Mouse (Mus musculus) layer of hippocampus, postnatal 36 days (tissue): ENCODE data around the gene Pim1. TPM values are rescaled to one million over a fixed set of nuclear protein-coding genes. Genes with fewer than 3 reads are reported as not detected.
A peak's percentile ranks its signal among the peaks of the same experiment; 100 is the strongest.

Source experiments
- DNase-seq, 2 experiments: peaks; one replicate each; pipeline ENCODE4 v3.0.0; 2022
- total RNA-seq, 2 experiments: library from RNA; stranded (reverse); gene quantifications; 2 replicates each; pipeline ENCODE4 v1.2.3; 2021

Pim1 gene
- total RNA-seq, 2 experiments from 2014 or later = 3.7 to 5.9 TPM

DNA sequence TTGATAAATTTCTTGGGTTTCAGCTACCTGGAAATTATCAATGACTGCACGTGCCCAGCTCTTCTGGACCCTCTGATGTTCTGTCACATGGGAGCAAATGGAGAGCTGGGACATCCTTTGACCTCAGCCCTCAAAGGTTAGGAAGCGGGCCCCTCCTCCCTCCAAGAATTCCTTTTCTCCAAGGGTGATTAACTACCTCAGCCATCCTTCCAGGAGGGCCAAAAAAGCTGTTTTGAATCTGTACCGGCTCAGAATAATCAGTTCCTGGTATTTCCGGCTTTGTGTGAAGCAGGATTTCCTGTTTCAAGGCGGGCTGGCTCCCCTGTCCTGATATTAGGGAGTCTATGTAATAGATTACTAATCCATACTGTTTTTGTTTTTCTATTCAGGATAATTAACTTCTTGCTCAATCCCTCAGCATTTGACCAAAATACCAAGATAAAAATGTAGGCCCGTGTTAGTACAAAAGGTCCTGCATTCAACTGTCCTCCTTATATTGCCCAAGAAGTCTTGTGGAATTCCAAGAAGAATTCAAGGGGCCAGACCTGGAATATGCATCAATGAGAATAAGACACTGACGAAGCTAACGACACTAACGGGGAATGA is 25.0 kb upstream of the Pim1 start:
- DNase-seq = no peak

DNA sequence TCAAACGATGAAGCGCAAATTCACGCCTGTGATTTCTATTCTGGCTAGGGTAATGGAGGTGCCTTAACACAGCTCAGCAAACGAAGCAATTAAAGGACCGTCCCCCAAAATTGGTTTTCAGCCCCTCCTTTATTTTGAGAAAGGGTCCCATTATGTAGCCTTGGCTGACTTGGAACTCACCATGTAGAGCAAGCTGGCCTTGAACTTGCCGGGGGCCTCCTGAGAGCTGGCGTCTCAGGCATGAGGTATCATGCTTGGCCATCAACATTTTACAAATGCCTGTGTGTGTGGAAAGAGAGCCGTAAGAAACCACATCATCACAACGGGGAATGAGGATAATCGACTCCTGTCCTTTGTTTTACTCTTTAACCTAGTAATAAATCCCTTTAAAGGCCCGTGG is 23.5 kb upstream of the Pim1 start:
- no peak for DNase-seq

DNA sequence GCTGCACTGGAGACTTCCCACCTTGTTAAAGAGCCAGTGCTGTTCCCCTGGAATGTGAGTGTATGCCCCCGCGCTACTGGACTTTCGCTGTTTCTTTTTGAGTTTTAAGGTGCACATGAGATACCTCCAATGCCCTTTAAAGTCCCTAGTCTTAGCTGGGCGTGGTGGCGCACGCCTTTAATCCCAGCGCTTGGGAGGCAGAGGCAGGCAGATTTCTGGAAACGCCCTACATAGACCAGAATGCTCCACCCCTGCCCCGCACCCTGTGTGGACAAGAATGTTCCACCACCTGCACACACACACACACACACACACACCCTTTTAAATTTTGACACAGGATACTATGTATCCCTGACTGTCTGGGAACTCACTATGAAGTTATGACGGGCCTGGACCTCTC is 17.1 kb upstream of the Pim1 start:
- no peak for DNase-seq

DNA sequence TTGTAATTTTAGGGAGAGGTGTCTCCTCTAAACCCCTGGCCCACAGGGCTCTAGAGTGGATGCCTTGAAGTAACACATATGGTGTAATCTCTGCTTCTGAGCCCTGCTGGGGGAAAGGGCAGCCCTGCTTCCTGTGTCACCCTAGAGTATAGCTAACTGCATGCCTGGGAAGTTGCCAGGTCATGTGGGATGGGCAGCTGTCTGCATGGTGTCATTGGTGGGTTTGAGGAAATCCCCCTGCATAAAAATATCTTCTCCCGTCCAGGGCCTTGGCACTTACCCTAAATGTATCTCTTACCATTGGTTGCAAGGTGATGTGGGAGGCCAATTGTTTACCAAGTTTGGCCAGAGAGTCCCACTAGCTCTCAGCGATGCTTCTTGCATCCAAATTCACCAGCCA is 16.5 kb upstream of the Pim1 start:
- DNase-seq = no peak

DNA sequence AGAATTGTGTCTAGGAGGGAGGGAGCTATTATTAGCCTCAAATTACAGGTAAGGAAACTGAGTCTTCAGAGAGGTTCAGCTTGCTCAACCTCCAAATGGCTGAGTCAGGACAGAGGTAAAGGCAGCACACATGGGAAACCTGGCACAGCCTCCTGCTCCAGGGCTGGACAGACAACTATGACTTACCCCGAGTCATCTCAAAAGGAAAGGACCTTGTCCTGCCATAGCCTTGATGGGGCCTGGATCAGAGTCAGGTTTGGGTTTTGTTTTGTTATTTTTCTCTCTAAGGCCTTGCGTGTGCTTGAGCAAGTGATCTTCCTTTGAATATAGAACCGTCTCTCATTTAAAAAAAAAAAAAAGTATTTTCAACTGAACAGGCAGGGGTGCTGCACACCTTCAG is 15.4 kb upstream of the Pim1 start:
- DNase-seq = no peak

DNA sequence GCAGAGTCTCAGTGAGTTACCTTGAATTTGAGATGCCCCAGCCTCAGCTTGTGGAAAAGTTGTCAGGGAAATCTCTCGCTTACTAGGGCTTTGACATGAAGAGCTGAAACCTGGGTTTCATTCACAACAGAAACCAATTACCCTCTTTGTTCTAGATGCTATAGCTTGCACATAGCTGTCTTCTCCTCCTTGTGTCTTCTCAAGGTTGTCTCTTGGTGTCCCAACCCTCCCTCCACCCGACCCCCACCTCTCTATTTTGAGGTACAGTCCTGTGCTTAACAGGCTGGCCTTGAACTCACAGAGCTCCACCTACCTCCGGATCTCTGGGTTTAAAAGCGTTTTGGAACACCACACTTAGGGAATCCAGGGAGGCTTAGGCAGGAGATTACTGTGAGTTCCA is 14.1 kb upstream of the Pim1 start:
- DNase-seq = no peak

DNA sequence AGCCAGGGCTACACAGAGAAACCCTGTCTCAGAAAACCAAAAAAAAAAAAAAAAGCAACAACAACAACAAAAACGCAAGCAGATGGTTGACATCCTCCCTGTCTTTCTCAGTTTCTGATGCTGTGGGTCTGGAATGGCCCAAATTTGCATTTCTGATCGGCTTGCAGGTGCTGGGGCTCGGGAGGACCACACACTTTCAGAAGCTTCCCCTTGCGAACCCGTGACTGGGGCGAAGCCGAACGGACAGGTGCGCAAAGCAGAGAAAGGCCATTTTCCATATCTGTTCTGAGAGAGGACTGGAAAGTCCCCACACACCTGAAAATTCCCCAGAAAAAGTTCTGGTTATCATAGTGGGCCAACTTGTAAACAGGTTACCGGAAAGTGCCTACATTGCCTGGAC is 13.2 kb upstream of the Pim1 start:
- no peak for DNase-seq

DNA sequence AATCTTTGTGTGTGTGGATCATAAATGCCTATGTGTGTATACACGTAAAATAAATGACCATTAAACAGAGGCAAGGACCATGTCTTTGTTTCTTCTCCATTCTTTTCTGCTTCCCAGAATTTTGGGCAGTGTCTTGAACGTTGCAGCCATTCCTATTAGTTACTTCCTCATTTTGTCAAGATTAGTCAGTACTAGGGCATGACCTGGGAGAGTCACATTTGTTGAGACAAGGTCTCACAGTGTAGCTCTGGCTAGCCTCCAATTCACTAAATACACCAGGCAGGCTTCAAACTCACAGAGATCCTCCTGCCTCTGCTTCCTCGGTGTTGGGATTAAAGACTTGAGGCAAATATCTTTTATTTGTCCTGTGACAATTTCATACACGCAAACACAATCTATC is 12.3 kb upstream of the Pim1 start:
- DNase-seq = no peak

DNA sequence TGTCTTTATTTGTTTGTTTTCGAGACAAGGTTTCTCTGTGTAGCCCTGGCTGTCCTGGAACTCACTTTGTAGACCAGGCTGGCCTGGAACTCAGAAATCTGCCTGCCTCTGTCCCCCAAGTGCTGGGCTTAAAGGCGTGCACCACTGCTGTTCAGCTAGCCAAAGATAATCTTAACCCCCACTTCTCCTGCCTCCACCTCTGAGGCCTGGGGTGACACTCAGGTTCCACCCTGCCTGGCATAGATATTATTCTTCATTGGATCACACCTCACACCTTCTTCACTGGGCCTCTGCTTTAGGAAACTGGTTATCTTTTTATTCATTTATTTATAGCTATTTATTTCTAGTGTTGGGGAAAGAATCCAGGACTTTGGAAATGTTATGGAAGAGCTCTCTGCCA is 10.3 kb upstream of the Pim1 start:
- no peak for DNase-seq

DNA sequence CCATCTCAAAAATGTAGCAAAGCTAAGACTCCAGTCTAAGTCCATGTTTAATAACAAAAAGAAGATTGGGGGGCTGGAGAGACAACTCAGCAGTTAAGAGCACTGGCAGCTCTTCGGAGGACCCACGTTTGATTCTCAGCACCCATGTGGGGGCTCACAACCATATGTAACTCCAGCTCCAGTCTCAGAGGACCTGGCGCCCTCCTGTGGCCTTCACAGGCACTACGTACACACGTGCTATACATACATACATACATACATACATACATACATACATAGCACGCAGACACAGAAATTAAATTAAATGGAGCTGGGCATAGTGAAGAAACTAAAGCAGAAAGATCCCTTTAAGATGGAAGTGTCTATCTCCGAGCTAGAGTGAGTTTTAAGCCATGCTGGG is 7.9 kb upstream of the Pim1 start:
- no peak for DNase-seq

DNA sequence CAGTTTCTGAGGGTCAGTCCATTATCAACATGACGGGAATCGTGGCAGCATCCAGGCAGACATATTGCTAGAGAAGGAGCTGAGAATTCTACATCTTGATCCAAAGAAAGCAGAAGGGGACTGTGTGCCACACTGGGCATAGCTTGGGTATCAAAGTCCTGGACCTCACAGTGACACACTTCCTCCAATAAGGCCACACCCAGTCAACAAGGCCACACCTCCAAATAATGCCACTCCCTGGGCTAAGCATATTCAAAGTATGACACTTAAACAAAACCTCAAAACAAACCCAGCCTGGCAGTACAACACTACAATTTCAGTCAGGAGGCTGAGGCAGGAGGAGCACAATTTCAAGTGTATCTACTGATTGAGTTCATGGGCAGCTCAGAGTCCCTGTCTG is 7.3 kb upstream of the Pim1 start:
- no peak for DNase-seq

DNA sequence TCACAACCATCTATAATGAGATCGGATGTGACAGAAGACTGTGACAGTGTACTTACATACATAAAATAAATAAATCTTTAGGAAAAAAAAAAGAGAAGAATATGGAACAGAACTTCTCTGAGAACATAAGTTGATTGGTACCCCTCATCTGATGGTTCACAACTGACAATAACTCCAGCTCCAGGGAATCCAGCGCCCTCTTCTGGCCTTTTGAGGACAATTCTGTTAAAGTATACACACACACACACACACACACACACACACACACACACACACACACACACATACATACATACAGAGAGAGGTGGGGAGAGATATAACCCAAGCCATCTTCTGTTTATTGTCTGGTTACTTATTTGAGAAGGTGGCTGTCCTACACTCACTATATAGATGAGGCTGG is 6.1 kb upstream of the Pim1 start:
- DNase-seq = no peak

DNA sequence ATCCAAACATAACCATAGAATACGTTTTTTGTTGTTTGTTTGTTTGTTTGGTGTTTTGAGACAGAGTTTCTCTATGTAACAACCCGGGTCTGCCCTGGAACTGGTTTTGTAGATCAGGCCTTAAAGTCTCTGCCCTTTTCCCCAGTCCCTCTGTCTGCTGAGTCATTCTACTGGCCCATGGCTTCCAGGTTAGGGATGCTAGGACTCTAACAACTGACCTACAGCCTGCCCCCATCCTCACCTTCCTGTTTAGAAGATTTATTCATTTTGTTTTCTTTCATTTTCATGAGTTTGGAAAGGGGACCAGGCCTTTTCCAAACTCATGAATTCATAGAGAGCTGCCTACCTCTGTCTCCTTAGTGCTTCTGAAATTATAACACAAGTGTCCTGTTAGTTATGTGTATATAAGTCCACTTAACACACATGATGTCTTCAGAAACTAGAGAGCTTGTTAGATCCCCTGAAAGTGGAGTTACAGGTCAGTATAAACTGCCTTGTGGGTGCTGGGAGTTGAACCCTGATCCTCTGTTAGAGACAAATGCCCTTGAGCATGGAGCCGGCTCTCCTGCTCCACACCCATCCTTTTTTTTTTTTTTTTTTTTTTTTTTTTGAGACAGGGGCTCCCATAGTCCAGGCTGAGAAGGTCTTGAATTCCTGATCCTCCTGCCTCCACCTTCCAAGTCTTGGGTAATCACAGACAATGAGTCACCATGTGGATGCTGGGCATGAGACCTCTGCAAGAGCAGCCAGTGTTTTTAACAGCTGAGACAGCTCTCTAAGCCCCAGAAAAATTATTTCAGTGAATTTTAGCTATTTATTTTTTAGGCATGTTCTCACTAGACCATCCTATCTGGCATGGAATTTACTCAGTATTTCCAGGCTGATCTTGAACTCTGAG is 5.0 kb upstream of the Pim1 start:
- no peak for DNase-seq

DNA sequence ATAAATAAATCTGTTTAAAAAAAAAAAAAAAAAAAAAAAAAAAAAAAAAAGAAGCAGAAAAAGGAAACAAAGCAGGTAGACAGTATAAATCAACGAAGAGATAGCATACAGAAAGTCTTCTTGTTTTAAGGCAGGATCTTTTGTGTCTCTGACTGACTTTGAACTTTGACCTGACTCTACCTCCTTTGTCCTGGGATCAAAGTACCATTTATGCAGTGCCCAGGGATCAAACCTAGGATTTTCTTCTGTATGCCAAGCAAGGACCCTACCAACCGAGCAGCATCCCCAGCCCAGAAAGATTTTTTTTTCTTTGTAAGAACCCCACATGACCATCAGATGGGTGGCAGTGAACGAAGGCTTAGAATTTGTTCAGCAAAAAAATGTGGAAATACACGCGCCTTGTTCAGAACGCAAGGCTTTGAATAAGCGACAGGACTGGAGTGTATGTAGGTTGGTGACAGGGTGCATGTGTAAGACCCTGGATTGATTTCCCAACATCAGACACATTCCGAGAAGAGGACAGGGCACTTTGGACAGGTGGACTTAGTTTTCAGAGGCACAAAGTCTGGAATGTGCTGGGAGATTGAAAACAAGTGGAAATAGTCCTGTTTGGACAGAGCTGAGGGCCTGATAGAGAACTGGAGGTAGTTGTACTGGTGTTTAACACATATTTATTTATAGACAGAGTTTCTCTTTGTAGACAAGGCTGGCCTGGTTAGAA is 2.1 kb upstream of the Pim1 start:
- DNase-seq = no peak

DNA sequence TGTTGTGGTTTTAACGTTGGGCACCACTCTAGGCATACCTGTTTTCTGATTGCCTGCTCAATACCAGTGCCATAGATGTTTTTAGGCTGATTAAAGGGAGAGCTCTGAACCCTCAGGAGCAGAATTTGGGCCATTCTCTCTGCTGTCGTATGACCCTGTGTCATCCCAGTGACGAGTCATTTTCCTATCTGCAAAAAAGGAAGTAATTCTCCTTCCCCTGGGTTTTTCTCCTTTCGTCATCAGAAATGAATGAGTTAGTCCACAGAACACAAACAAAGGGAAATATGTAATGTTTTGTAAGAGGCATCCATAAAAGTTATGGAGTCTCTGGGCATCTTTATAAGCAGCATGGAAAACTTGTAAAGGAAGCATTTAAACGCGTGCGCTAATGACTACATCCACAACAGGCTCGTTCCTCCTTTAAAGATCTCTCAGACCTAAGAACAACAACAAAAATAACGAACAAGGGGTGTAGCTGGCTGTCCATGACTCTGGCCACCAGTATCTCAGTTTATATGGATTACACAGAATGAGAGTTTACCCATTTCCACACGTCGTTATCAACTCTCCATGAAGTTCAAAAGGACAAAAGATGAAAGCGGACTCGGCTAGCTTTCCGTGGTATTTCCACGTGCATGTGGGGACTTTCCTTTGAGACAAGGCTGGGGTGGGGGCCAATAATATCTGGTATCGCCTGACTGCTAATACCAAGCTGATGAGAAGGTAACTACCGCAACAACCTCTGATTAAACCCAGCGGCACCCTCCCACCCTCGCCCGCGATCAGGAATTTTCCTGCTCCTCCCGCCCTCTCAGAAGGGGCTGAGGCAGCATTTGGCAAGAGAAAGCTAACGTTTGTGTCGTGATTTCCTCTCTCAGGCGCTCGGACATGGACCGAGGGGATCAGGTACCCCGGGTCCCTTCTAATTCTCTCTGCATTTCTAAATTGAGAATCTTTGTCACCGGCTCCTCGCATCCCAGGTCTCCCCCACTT is 1.3 kb upstream of the Pim1 start:
- DNase-seq = peak in 1 of 2 experiments; percentile 6

DNA sequence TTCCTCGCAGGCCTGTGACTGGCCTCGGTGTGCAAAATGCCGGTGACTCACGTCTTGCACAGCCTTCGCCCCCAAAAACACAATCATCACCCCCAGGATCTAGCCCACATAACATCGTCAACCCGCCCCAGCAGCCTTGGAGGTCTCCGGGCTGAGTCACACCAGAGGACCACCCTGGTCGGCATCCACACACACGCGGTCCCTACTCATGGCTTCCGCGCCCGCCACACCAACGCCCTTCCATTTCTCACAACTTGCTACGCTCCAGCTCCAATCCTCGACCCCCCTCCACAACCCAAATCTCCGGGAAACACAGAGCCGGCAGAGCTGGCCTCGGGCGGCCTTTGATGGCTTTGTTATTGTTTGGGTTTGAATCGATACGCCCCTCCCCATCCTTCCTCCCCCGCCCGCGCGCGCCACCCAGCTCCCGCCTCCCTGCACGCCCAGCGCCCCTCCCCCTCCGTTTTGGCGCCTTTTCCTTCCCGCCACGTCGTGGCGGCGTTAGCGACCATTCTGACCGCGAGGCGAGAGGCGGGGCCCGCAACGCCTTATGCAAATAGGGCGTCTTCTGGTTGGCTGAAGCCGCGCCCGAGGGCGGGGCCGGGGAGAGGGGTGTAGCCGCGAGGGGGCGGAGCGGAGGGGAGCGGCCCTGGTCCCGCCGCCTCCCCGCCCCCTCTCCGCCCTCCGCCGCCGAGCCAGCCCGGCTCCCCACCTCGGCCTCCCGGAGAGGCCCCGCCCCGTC is 411 bp upstream of the Pim1 start:
- peak; percentile 90 to 93 for DNase-seq

DNA sequence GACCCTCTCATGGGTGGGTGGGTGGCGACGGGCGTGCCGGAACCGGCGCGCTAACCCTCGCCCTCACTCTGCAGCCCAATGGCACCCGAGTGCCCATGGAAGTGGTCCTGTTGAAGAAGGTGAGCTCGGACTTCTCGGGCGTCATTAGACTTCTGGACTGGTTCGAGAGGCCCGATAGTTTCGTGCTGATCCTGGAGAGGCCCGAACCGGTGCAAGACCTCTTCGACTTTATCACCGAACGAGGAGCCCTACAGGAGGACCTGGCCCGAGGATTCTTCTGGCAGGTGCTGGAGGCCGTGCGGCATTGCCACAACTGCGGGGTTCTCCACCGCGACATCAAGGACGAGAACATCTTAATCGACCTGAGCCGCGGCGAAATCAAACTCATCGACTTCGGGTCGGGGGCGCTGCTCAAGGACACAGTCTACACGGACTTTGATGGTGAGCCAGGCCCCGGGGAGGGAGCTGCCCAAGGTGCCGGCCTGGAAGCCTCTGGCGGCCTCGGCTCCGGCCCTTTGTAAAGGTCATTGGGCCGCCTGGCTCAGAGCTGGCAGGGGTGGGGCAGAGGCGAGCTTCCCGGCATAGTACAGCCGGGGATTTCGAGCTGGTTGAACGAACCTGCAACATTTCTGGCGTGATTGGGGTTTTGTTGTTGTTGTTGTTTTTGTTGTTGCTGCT is 1.2 kb downstream of the Pim1 start:
- peak; percentile 14 to 18 for DNase-seq

DNA sequence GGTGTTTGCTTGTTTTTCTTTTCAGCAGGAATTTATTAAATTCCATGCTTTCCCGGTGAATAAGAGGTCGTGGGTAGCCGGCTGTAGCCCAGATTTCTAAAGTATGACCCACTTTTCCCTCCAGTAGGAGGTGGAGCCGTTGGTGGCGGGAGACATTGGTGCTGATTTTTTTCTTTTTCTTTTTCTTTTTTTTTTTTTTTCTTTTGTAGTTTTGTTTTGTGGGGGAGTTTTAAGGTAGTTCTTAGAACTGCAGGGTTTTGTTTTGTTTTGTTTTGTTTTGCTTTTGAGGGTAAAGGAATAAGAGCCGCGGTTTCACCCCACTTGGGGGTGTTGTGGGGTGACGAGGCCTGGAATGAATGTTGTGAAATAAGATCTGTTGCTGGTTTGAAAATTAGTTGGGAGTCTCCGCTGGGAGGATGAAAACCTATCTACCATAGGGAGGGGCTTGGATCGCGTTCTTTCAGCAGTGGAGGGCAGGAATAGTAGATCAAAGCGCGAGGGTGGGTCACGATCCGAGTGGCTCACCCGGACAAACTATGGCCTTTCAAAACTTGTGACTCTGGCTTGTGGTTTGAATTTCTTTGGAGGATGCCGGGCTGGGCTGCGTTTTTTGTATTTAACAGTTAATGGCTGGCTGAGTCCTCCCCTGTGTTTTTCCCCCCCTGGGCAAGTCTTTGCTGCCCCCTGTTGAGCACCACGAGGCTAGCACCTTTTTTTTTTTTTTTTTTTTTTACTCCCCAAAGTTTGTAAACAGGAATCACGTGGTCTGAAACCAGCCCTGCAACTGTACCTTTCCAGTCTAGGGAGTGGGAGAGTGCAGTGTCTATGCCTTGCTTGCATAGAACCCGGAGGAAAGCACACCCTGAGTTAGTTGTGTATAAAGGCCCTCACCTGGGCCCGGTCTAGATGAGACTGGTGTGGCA is 2.0 kb downstream of the Pim1 start:
- peak; percentile 34 to 55 for DNase-seq

DNA sequence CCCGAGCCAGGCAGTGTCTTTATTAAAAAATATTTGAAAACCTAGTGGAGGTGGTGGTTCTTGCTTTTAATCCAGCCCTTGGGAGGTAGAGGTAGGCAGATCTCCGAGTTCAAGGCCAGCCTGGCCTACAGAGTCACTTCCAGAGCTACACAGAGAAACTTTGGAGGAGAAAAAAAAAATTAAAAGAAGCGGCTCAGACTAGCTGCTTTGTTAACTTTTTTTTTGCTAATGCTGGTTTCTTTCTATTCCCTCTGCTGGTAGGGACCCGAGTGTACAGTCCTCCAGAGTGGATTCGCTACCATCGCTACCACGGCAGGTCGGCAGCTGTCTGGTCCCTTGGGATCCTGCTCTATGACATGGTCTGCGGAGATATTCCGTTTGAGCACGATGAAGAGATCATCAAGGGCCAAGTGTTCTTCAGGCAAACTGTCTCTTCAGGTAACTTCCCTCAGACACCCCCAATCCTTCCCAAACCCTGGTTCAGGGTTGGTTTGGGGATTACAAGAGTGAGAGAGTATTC is 3.0 kb downstream of the Pim1 start:
- DNase-seq = no peak
